Mouse (Mus musculus) stomach, embryonic 14.5 days (tissue): ENCODE results near the gene Fam19a4. TPM values are rescaled to one million over a fixed set of nuclear protein-coding genes. Genes with fewer than 3 reads are reported as not detected.

Experiments
- polyA plus RNA-seq: library from polyadenylated mRNA; unstranded; fragments of >200 nt; fragmentation: Nextera tagmentation; extraction: Ambion mirVana; gene quantifications from 2 replicates; pipeline ENCODE4 v1.2.1, GENCODE M21; 2014

Gene Fam19a4
- polyA plus RNA-seq, 1 experiment from 2014 or later: 0.29 TPM

Other genes with a start within 250 kb of the Fam19a4 start
- 9.9 and 11.7 TPM in 2 replicates for gene Eogt, start 88.8 kb upstream of the Fam19a4 start, polyA plus RNA-seq
- 34.4 and 36.1 TPM in 2 replicates for gene Tmf1, start 118.7 kb upstream of the Fam19a4 start, polyA plus RNA-seq
- 79.9 and 85.7 TPM in 2 replicates for gene Uba3, start 145.2 kb upstream of the Fam19a4 start, polyA plus RNA-seq
- gene Arl6ip5, start 150.3 kb upstream of the Fam19a4 start, polyA plus RNA-seq: 29.0 and 34.5 TPM in 2 replicates
- not detected in 2 replicates for gene Lmod3, start 192.3 kb upstream of the Fam19a4 start, polyA plus RNA-seq